Mouse (Mus musculus) cerebellum, adult 18-20 months (tissue): ENCODE results near the gene Nipal4.

ENCODE experiments used
- DNase-seq, 2 experiments: peaks; one replicate each; pipeline ENCODE4 v3.0.0; 2021

The Nipal4 gene

GRCm38 (mm10) chr11:46115011-46115410, 51.3 kb downstream of the Nipal4 start:
- DNase-seq = no peak

GRCm38 (mm10) chr11:46114221-46114620, 52.1 kb downstream of the Nipal4 start:
- peak; percentile 44 to 45 for DNase-seq

DNA sequence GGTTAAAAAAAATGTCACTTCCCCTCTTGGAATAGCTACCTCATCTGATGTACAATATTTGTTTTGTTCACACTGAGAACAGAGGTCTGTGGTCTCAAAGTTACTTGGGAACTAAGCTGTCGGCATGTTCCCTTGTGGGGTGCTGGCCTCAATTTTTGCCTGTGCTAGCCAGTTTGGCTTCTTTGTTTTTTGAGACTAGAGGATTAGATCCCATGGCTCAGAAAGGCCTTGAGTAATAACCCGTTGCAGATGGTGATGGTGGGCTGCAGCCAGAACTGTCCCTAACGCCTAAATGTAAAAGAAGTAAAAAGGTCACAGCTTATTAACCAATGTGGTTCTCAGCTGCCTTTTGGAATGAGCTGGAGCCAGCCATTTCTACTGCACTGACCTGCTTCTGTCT, 53.1 kb downstream of the Nipal4 start:
- no peak for DNase-seq

- no peak for DNase-seq
Observed at GRCm38 (mm10) chr11:46110945-46111287, 55.4 kb downstream of the Nipal4 start.

GRCm38 (mm10) chr11:46110156-46110944, 56.0 kb downstream of the Nipal4 start:
- DNase-seq = peak; percentile 22 to 30

- DNase-seq = no peak
Observed at GRCm38 (mm10) chr11:46109206-46109605, 57.1 kb downstream of the Nipal4 start.

DNA sequence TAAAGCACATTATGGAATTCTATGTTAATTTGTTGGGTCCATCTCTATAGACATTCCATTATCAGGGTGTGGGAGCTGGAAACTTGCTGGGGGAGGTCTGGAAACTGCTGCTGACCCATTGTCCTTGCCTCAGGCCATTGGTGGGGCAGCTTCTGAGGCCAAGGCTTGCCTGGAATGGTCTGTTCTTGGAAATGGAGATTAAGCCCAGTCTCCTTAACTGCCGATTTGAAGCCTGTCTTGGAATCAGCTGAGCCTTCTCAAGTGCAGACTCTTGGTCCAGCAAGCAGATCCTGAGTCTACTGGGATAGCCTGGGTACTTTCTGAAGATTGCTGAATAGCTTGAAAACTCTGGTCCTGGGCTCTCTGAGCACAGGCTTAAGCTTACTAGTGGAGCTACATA, 59.3 kb downstream of the Nipal4 start:
- no peak for DNase-seq

- DNase-seq = peak; percentile 61 to 71
Observed at GRCm38 (mm10) chr11:46102107-46102506, 64.2 kb downstream of the Nipal4 start.
